Mouse (Mus musculus) testis, adult 2 months (tissue): ENCODE data around the gene Cmtm6.

Experiments used
- CTCF ChIP-seq: fragments of 200-500 bp; IDR thresholded peaks from 2 replicates; pipeline ENCODE4 v1.5.1; 2012; ENCODE audit warnings: low read depth, mild to moderate bottlenecking, inconsistent platforms, low read length, moderate library complexity; ENCODE audit not compliant: control insufficient read depth, insufficient read depth, insufficient replicate concordance
- POLR2A ChIP-seq: fragments of 200-500 bp; IDR thresholded peaks from 2 replicates; pipeline ENCODE4 v1.6.1; 2012; ENCODE audit warnings: low read depth, mild to moderate bottlenecking, inconsistent platforms, low read length, moderate library complexity; ENCODE audit not compliant: control insufficient read depth

DNA sequence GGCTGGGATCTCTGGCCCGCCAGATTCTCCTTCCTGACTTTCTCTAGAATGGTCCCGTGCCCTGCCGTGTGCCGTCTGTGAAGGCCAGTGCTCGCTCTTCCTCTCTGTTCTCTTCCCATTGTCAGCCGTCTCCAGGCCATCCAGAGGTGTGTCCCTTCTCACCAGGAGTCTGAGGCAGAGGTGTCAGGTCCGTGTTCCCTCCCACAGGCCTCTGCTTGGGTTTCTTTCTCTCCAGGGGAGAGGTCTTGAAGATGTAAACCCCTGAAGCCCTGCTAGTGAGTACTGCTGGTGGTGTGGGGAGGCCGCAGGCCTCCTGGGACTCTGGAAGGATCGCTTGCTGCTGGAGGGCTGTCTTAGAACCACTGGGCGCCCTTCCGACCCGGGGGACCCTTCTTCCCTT lies 16.6 kb downstream of the Cmtm6 start:
- no peak for TF ChIP-seq POLR2A
- TF ChIP-seq CTCF = no peak
